Mouse (Mus musculus): ENCODE results near the gene Cypt1.

Gene Cypt1

GRCm38 (mm10) chrX:16522569-16522968, at the start of gene Cypt1:
Gene Cypt1, plus strand, starts transcription at chrX:16522869.
- no peak for DNase-seq (ENCODE audit: low spot score in 2 of 2)

GRCm38 (mm10) chrX:16546806-16547205, 24.1 kb downstream of the Cypt1 start:
- no peak for DNase-seq (ENCODE audit: low spot score in 2 of 2)

- DNase-seq (ENCODE audit: low spot score in 2 of 2), result no peak
Observed at GRCm38 (mm10) chrX:16557061-16557460, 34.4 kb downstream of the Cypt1 start.

- no peak for DNase-seq (ENCODE audit: low spot score in 2 of 2)
Observed at GRCm38 (mm10) chrX:16558501-16558900, 35.8 kb downstream of the Cypt1 start.

Measured in right cerebral cortex, postnatal 10 days (tissue).